Mouse (Mus musculus) adrenal gland, postnatal 4 days (tissue): Measurements from ENCODE around the gene Gria2. TPM values are rescaled to one million over a fixed set of nuclear protein-coding genes. Genes with fewer than 3 reads are reported as not detected.

Experiments used
- DNase-seq, 2 experiments: peaks; one replicate each; pipeline ENCODE4 v3.0.0; 2021 to 2022; ENCODE audit warnings: low spot score in 2 of 2, mixed read lengths in 2 of 2
- total RNA-seq, 2 experiments: library from RNA; stranded (reverse); gene quantifications; 2 replicates each; pipeline ENCODE4 v1.2.3; 2021

Gene Gria2
- total RNA-seq, 2 experiments from 2014 or later: 19.8 to 20.5 TPM

GRCm38 (mm10) chr3:80780383-80781143, 22.1 kb downstream of the Gria2 start:
- no peak for DNase-seq

- no peak for DNase-seq
These were observed 26.0 kb downstream of the Gria2 start for GRCm38 (mm10) chr3:80776628-80777027.

GRCm38 (mm10) chr3:80775971-80776370, 26.7 kb downstream of the Gria2 start:
- DNase-seq: no peak

- no peak for DNase-seq
These were observed 28.4 kb downstream of the Gria2 start for GRCm38 (mm10) chr3:80774005-80774764.

GRCm38 (mm10) chr3:80773232-80773631, 29.4 kb downstream of the Gria2 start:
- DNase-seq: no peak

GRCm38 (mm10) chr3:80769506-80770235, 33.0 kb downstream of the Gria2 start:
- DNase-seq: no peak

GRCm38 (mm10) chr3:80758955-80759354, 43.7 kb downstream of the Gria2 start:
- DNase-seq: no peak

GRCm38 (mm10) chr3:80758363-80758762, 44.3 kb downstream of the Gria2 start:
- no peak for DNase-seq

- no peak for DNase-seq
These were observed 51.8 kb downstream of the Gria2 start for GRCm38 (mm10) chr3:80750786-80751185.

GRCm38 (mm10) chr3:80725205-80725604, 77.4 kb downstream of the Gria2 start:
- no peak for DNase-seq

- DNase-seq: no peak
These were observed 89.5 kb downstream of the Gria2 start for GRCm38 (mm10) chr3:80713123-80713522.

GRCm38 (mm10) chr3:80708992-80709391, 93.6 kb downstream of the Gria2 start:
- DNase-seq: no peak

GRCm38 (mm10) chr3:80702173-80702572, 100.5 kb downstream of the Gria2 start:
- no peak for DNase-seq

- no peak for DNase-seq
These were observed 105.1 kb downstream of the Gria2 start for GRCm38 (mm10) chr3:80697523-80697922.

- DNase-seq: no peak
These were observed 107.7 kb downstream of the Gria2 start for GRCm38 (mm10) chr3:80694965-80695364.

GRCm38 (mm10) chr3:80665105-80665504, 137.5 kb downstream of the Gria2 start:
- DNase-seq: no peak

GRCm38 (mm10) chr3:80663293-80663692, 139.3 kb downstream of the Gria2 start:
- DNase-seq: no peak

- DNase-seq: no peak
These were observed 140.8 kb downstream of the Gria2 start for GRCm38 (mm10) chr3:80661838-80662237.

GRCm38 (mm10) chr3:80652213-80652612, 150.4 kb downstream of the Gria2 start:
- DNase-seq: no peak
